Mouse (Mus musculus) C2C12 (cell line): Measurements from ENCODE around the gene Camkk2.

Experiments
- CTCF ChIP-seq: IDR thresholded peaks from one replicate; pipeline ENCODE4 v1.5.1; 2011; ENCODE audit not compliant: control insufficient read depth, insufficient read depth, insufficient read length
- MAX ChIP-seq: IDR thresholded peaks from one replicate; pipeline ENCODE4 v1.6.1; 2011; ENCODE audit warnings: mild to moderate bottlenecking, control low read depth

DNA sequence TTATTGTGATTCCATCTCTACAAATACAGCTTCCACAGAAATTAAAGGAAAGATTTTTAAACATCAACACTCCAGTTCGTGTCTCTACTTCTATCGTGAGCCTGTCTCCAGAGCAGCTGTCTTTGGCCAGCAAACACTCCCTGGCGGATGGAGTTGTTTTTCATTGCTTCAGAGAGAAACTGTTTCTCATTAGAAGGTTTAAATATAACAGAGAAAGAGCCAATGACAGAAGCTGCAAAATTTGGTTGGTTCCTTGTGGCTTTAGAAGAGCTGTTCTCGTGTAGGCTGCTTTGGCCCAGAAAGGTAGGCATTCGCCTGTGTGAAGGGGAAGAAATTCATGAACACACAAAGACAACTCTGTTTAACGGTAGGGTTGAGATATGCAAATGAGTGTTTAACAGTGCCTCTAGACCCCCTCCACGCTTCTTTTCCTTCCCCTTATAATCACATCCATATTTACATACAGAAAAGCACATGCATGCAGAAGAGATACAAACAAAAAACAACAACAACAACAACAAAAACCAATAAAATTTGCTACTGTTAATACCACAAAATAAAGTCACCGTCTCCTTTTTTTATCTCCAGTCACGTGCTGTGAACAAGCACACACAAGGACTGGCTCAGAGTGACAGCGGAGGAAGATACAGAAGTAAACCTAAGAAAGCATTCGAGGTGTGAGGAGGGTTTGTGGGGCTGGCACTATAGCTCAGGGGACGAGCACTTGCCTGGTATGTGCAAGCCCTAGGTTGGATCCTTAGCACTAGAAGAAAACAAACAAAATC is 7.0 kb upstream of the Camkk2 start:
- TF ChIP-seq MAX (no peak), CTCF (no peak)
